In genomic region chr10:14004769-14005517, GRCm38 (mm10) we compare ENCODE assay signal across 20 mouse cellular contexts. TPM values are rescaled to one million over a fixed set of nuclear protein-coding genes. Genes with fewer than 3 reads are reported as not detected.
DNase-seq lines count a peak whose midpoint lies in the region; ATAC-seq lines count a peak whose summit lies in the region.
"Had no signal": no experiment of that assay in that cellular context is flagged by ENCODE, and none has a peak within 500 bp of the region (broad histone marks: within the 10 kb centered on the region; RNA-seq: fewer than 3 reads in every experiment).

No protein-coding gene starts in this region.

- H3K9ac ChIP-seq in forebrain, embryonic 15.5 days (replicated peaks) = no peak overlapping the region
- H3K9ac ChIP-seq in midbrain, embryonic 11.5 days (ENCODE audit: low read length) = no peak overlapping the region
- no peak overlapping the region for H3K9ac ChIP-seq in midbrain, embryonic 12.5 days (replicated peaks)
- H3K9ac ChIP-seq in neural tube, embryonic 14.5 days (replicated peaks; ENCODE audit: low read depth, low read length) = no peak overlapping the region
- H3K9ac ChIP-seq: heart, embryonic 15.5 days; liver, embryonic 13.5 days; lung, embryonic 15.5 days had no signal

- H3K27ac ChIP-seq in forebrain, embryonic 15.5 days (replicated peaks) = no peak overlapping the region
- no peak overlapping the region for H3K27ac ChIP-seq in forebrain, embryonic 10.5 days
- H3K27ac ChIP-seq in midbrain, embryonic 11.5 days (ENCODE audit: low read depth, low read length) = no peak overlapping the region
- no peak overlapping the region for H3K27ac ChIP-seq in midbrain, embryonic 10.5 days (replicated peaks)
- no peak overlapping the region for H3K27ac ChIP-seq in midbrain, embryonic 12.5 days (replicated peaks)
- H3K27ac ChIP-seq in neural tube, embryonic 14.5 days (ENCODE audit: low read depth, low read length) = no peak overlapping the region
- H3K27ac ChIP-seq: heart, embryonic 15.5 days; left cerebral cortex, adult 2 months; liver, embryonic 13.5 days; lung, embryonic 15.5 days; macrophage had no signal

- DNase-seq in forebrain, embryonic 10.5 days (ENCODE audit: extremely low spot score, low spot score) = no peak
- DNase-seq in midbrain, embryonic 11.5 days (ENCODE audit: low spot score, missing footprints) = no peak
- DNase-seq in midbrain, embryonic 10.5 days (ENCODE audit: low spot score) = no peak
- DNase-seq in thymus, adult 18-20 months = no peak
- DNase-seq: adrenal gland, postnatal 10 days; cerebellum, adult 18-20 months; cerebellum, postnatal 36 days; kidney, adult 2 months; kidney, postnatal 14 days; liver, embryonic 13.5 days; right cerebral cortex, postnatal 14 days; thymus, postnatal 14 days had no signal

- 43% methylated on average over 4 of the region's 4 CpGs for WGBS in forebrain, embryonic 15.5 days
- WGBS in forebrain, embryonic 10.5 days = 74% methylated on average over 4 of the region's 4 CpGs
- 65% methylated on average over 4 of the region's 4 CpGs for WGBS in midbrain, embryonic 11.5 days
- WGBS in midbrain, embryonic 10.5 days = 69% methylated on average over 4 of the region's 4 CpGs
- WGBS in midbrain, embryonic 12.5 days = 61% methylated on average over 4 of the region's 4 CpGs
- WGBS in neural tube, embryonic 14.5 days = 45% methylated on average over 4 of the region's 4 CpGs

- H3K36me3 ChIP-seq in forebrain, embryonic 15.5 days = no peaks in the 10 kb centered on the region
- no peaks in the 10 kb centered on the region for H3K36me3 ChIP-seq in forebrain, embryonic 10.5 days (replicated peaks)
- no peaks in the 10 kb centered on the region for H3K36me3 ChIP-seq in midbrain, embryonic 11.5 days (ENCODE audit: control insufficient read depth, insufficient read depth, low read length)
- no peaks in the 10 kb centered on the region for H3K36me3 ChIP-seq in midbrain, embryonic 10.5 days
- H3K36me3 ChIP-seq in midbrain, embryonic 12.5 days = no peaks in the 10 kb centered on the region
- no peaks in the 10 kb centered on the region for H3K36me3 ChIP-seq in neural tube, embryonic 14.5 days (ENCODE audit: control insufficient read depth, insufficient read depth, low read length)
- H3K36me3 ChIP-seq: heart, embryonic 15.5 days; liver, embryonic 13.5 days; lung, embryonic 15.5 days had no signal

- H3K9me3 ChIP-seq in forebrain, embryonic 15.5 days = no peaks in the 10 kb centered on the region
- no peaks in the 10 kb centered on the region for H3K9me3 ChIP-seq in forebrain, embryonic 10.5 days
- no peaks in the 10 kb centered on the region for H3K9me3 ChIP-seq in midbrain, embryonic 11.5 days (ENCODE audit: control insufficient read depth, low read length)
- H3K9me3 ChIP-seq in midbrain, embryonic 10.5 days (replicated peaks) = no peaks in the 10 kb centered on the region
- no peaks in the 10 kb centered on the region for H3K9me3 ChIP-seq in midbrain, embryonic 12.5 days
- no peaks in the 10 kb centered on the region for H3K9me3 ChIP-seq in neural tube, embryonic 14.5 days (ENCODE audit: control insufficient read depth, low read length)
- H3K9me3 ChIP-seq: heart, embryonic 15.5 days; liver, embryonic 13.5 days; lung, embryonic 15.5 days had no signal

- no peak overlapping the region for H3K4me2 ChIP-seq in forebrain, embryonic 15.5 days (replicated peaks)
- no peak overlapping the region for H3K4me2 ChIP-seq in midbrain, embryonic 11.5 days
- no peak overlapping the region for H3K4me2 ChIP-seq in midbrain, embryonic 12.5 days (replicated peaks)
- no peak overlapping the region for H3K4me2 ChIP-seq in neural tube, embryonic 14.5 days (ENCODE audit: low read depth, low read length)
- H3K4me2 ChIP-seq: heart, embryonic 15.5 days; liver, embryonic 13.5 days; lung, embryonic 15.5 days had no signal

- ATAC-seq in forebrain, embryonic 15.5 days (replicated peaks) = peak; percentile 60
- ATAC-seq in midbrain, embryonic 11.5 days (ENCODE audit: low FRiP score) = 0 out of 2 replicates have a peak, but pooled peaks have one; percentile 42
- peak; percentile 44 for ATAC-seq in midbrain, embryonic 12.5 days (ENCODE audit: low FRiP score, low read depth)
- peak; percentile 43; the same call in 1 of the 2 replicates for ATAC-seq in neural tube, embryonic 14.5 days (ENCODE audit: low read depth)

- H3K4me1 ChIP-seq in forebrain, embryonic 15.5 days = peaks cover 8% of the 10 kb centered on the region; the same call in 1 of the 2 replicates
- no peaks in the 10 kb centered on the region for H3K4me1 ChIP-seq in forebrain, embryonic 10.5 days
- H3K4me1 ChIP-seq in midbrain, embryonic 11.5 days (ENCODE audit: control insufficient read depth, insufficient read depth, low read length) = no peaks in the 10 kb centered on the region; the same call in 1 of the 2 replicates
- peaks cover 4% of the 10 kb centered on the region; the same call in 1 of the 2 replicates for H3K4me1 ChIP-seq in midbrain, embryonic 10.5 days
- peaks cover 9% of the 10 kb centered on the region for H3K4me1 ChIP-seq in midbrain, embryonic 12.5 days
- H3K4me1 ChIP-seq in neural tube, embryonic 14.5 days (ENCODE audit: control insufficient read depth, insufficient read depth, low read length) = no peaks in the 10 kb centered on the region
- H3K4me1 ChIP-seq: heart, embryonic 15.5 days; liver, embryonic 13.5 days; lung, embryonic 15.5 days had no signal

- H3K4me3 ChIP-seq in forebrain, embryonic 15.5 days = no peak overlapping the region
- H3K4me3 ChIP-seq in forebrain, embryonic 10.5 days = no peak overlapping the region
- no peak overlapping the region for H3K4me3 ChIP-seq in midbrain, embryonic 11.5 days (ENCODE audit: low read depth, low read length)
- H3K4me3 ChIP-seq in midbrain, embryonic 10.5 days = no peak overlapping the region
- H3K4me3 ChIP-seq in midbrain, embryonic 12.5 days = no peak overlapping the region
- H3K4me3 ChIP-seq in neural tube, embryonic 14.5 days (ENCODE audit: low read depth, low read length) = no peak overlapping the region
- H3K4me3 ChIP-seq: erythroblast, embryonic 14.5 days; heart, embryonic 15.5 days; left cerebral cortex, adult 2 months; liver, embryonic 13.5 days; lung, embryonic 15.5 days had no signal

- no peaks in the 10 kb centered on the region for H3K27me3 ChIP-seq in forebrain, embryonic 15.5 days
- H3K27me3 ChIP-seq in forebrain, embryonic 10.5 days (ENCODE audit: poor library complexity, severe bottlenecking) = no peaks in the 10 kb centered on the region
- no peaks in the 10 kb centered on the region for H3K27me3 ChIP-seq in midbrain, embryonic 11.5 days (ENCODE audit: control insufficient read depth, insufficient read depth, low read length)
- H3K27me3 ChIP-seq in midbrain, embryonic 10.5 days (ENCODE audit: low read depth, poor library complexity, severe bottlenecking) = no peaks in the 10 kb centered on the region
- H3K27me3 ChIP-seq in midbrain, embryonic 12.5 days = no peaks in the 10 kb centered on the region
- no peaks in the 10 kb centered on the region for H3K27me3 ChIP-seq in neural tube, embryonic 14.5 days (ENCODE audit: control insufficient read depth, insufficient read depth, low read length)
- H3K27me3 ChIP-seq: heart, embryonic 15.5 days; liver, embryonic 13.5 days; lung, embryonic 15.5 days had no signal

RNA-seq across cellular contexts. Expression of gene Hivep2, which starts 39.1 kb away (rescaled TPM):
- polyA plus RNA-seq in forebrain, embryonic 15.5 days (2015; fragmentation: Nextera tagmentation; extraction: Ambion mirVana) = 27.1 and 28.3 TPM in 2 replicates
- polyA plus RNA-seq in forebrain, embryonic 10.5 days (2016; fragmentation: Nextera tagmentation; extraction: Ambion mirVana) = 1.0 TPM in 2 replicates
- 5.4 and 6.5 TPM in 2 replicates for polyA plus RNA-seq in midbrain, embryonic 11.5 days (2014; fragmentation: Nextera tagmentation; extraction: Ambion mirVana)
- 1.2 and 2.0 TPM in 2 replicates for polyA plus RNA-seq in midbrain, embryonic 10.5 days (2016; fragmentation: Nextera tagmentation; extraction: Ambion mirVana)
- 5.9 and 6.5 TPM in 2 replicates for polyA plus RNA-seq in midbrain, embryonic 12.5 days (2016; fragmentation: Nextera tagmentation; extraction: Ambion mirVana)
- polyA plus RNA-seq in neural tube, embryonic 14.5 days (2014; fragmentation: Nextera tagmentation; extraction: Ambion mirVana) = 16.7 and 21.0 TPM in 2 replicates
- polyA plus RNA-seq: erythroblast, embryonic 14.5 days had no signal
